Mouse (Mus musculus) hindbrain, embryonic 13.5 days (tissue): ENCODE measurements at regions not wholly inside any gene's neighbourhood (a gene's known extent, or its start where the extent isn't known, plus 50 kb on each side); places are given as distances from the start of the nearest gene placed in this dataset.

Source experiments
- ATAC-seq: fragments of 200-750 bp; cut with Nextera tagmentation; 2 replicates; pipeline ENCODE4 v1.8.0; 2017; ENCODE audit warnings: moderate TSS enrichment; ENCODE audit not compliant: low FRiP score
- H3K27ac ChIP-seq: fragments of 300-500 bp; sonication (generic); 2 replicates; pipeline ENCODE4 v1.5.1; 2015; ENCODE audit warnings: inconsistent platforms, mild to moderate bottlenecking, moderate library complexity
- H3K27me3 ChIP-seq: fragments of 300-500 bp; sonication (generic); 2 replicates; pipeline ENCODE4 v1.6.1; 2015; ENCODE audit warnings: mild to moderate bottlenecking, inconsistent platforms
- H3K36me3 ChIP-seq: fragments of 300-500 bp; sonication (generic); 2 replicates; pipeline ENCODE4 v1.6.1; 2015; ENCODE audit warnings: mild to moderate bottlenecking, inconsistent platforms
- H3K4me1 ChIP-seq: fragments of 300-500 bp; sonication (generic); replicated peaks from 2 replicates; pipeline ENCODE4 v1.6.1; 2015; ENCODE audit warnings: inconsistent platforms
- H3K4me2 ChIP-seq: fragments of 300-500 bp; sonication (generic); 2 replicates; pipeline ENCODE4 v1.6.1; 2015; ENCODE audit warnings: inconsistent platforms, mild to moderate bottlenecking, moderate library complexity
- H3K4me3 ChIP-seq: fragments of 300-500 bp; sonication (generic); 2 replicates; pipeline ENCODE4 v1.5.1; 2015; ENCODE audit warnings: mild to moderate bottlenecking, inconsistent platforms
- H3K9ac ChIP-seq: fragments of 300-500 bp; sonication (generic); 2 replicates; pipeline ENCODE4 v1.6.1; 2015; ENCODE audit warnings: mild to moderate bottlenecking, inconsistent platforms
- H3K9me3 ChIP-seq: fragments of 300-500 bp; sonication (generic); 2 replicates; pipeline ENCODE4 v1.6.1; 2016; ENCODE audit warnings: inconsistent platforms
- WGBS: fragments of 180-500 bp; shearing (Covaris S2); methylation state at CpG from one replicate; pipeline ENCODE4 v1.1.7; 2015; 5-methylcytosine and 5-hydroxymethylcytosine counted together

- 89% methylated on average over 7 of the region's 7 CpGs for WGBS
- no peaks in the 10 kb centered on the region for H3K4me1 ChIP-seq
- H3K9ac ChIP-seq: no peak overlapping the region
- no peak overlapping the region for H3K27ac ChIP-seq
- no peak overlapping the region for H3K4me2 ChIP-seq
- no peaks in the 10 kb centered on the region for H3K9me3 ChIP-seq
- H3K36me3 ChIP-seq: no peaks in the 10 kb centered on the region
- 0 out of 2 replicates have a peak, but pooled peaks cover 3% of the 10 kb centered on the region for H3K27me3 ChIP-seq
- no peak for ATAC-seq
- no peak overlapping the region for H3K4me3 ChIP-seq
These were observed 96.8 kb upstream of the Slc22a12 start for GRCm38 (mm10) chr19:6639681-6640080.

GRCm38 (mm10) chr19:6633400-6633799, 90.6 kb upstream of the Slc22a12 start:
- Histone ChIP-seq H3K9me3 (no peaks in the 10 kb centered on the region), H3K27me3 (0 out of 2 replicates have a peak, but pooled peaks cover 3% of the 10 kb centered on the region), H3K4me2 (no peak overlapping the region), H3K36me3 (no peaks in the 10 kb centered on the region), H3K27ac (no peak overlapping the region), H3K4me3 (no peak overlapping the region), H3K9ac (no peak overlapping the region), H3K4me1 (peaks cover 6% of the 10 kb centered on the region)
- WGBS: 46% methylated on average over 10 of the region's 10 CpGs
- peak; percentile 49; the same call in 1 of the 2 replicates for ATAC-seq

GRCm38 (mm10) chr19:6631817-6632216, 89.0 kb upstream of the Slc22a12 start:
- Histone ChIP-seq H3K27ac (no peak overlapping the region), H3K27me3 (0 out of 2 replicates have a peak, but pooled peaks cover 3% of the 10 kb centered on the region), H3K9me3 (no peaks in the 10 kb centered on the region), H3K4me3 (no peak overlapping the region), H3K9ac (no peak overlapping the region), H3K4me2 (no peak overlapping the region), H3K36me3 (no peaks in the 10 kb centered on the region), H3K4me1 (peaks cover 6% of the 10 kb centered on the region)
- ATAC-seq: no peak
- WGBS: 92% methylated on average over 5 of the region's 5 CpGs

- H3K9me3 ChIP-seq: no peaks in the 10 kb centered on the region
- H3K4me3 ChIP-seq: no peak overlapping the region
- no peak overlapping the region for H3K27ac ChIP-seq
- 0 out of 2 replicates have a peak, but pooled peaks cover 3% of the 10 kb centered on the region for H3K27me3 ChIP-seq
- no peak overlapping the region for H3K4me2 ChIP-seq
- 82% methylated on average over 4 of the region's 4 CpGs for WGBS
- no peaks in the 10 kb centered on the region for H3K36me3 ChIP-seq
- ATAC-seq: no peak
- H3K9ac ChIP-seq: no peak overlapping the region
- H3K4me1 ChIP-seq: peaks cover 6% of the 10 kb centered on the region
These were observed 87.7 kb upstream of the Slc22a12 start for GRCm38 (mm10) chr19:6630613-6630940.

- Histone ChIP-seq H3K4me2 (no peak overlapping the region), H3K9ac (no peak overlapping the region), H3K9me3 (no peaks in the 10 kb centered on the region), H3K27me3 (0 out of 2 replicates have a peak, but pooled peaks cover 4% of the 10 kb centered on the region), H3K27ac (no peak overlapping the region), H3K4me1 (peaks cover 6% of the 10 kb centered on the region), H3K4me3 (no peak overlapping the region), H3K36me3 (no peaks in the 10 kb centered on the region)
- 89% methylated on average over 9 of the region's 9 CpGs for WGBS
- no peak for ATAC-seq
These were observed 87.2 kb upstream of the Slc22a12 start for GRCm38 (mm10) chr19:6629911-6630612.

- no peak overlapping the region for H3K9ac ChIP-seq
- H3K27me3 ChIP-seq: 0 out of 2 replicates have a peak, but pooled peaks cover 2% of the 10 kb centered on the region
- H3K4me1 ChIP-seq: no peaks in the 10 kb centered on the region
- H3K36me3 ChIP-seq: no peaks in the 10 kb centered on the region
- ATAC-seq: no peak
- no peak overlapping the region for H3K4me3 ChIP-seq
- H3K27ac ChIP-seq: no peak overlapping the region
- H3K9me3 ChIP-seq: peaks cover 3% of the 10 kb centered on the region; the same call in 1 of the 2 replicates
- H3K4me2 ChIP-seq: no peak overlapping the region
- WGBS: 75% methylated on average over 3 of the region's 3 CpGs
These were observed 82.7 kb upstream of the Slc22a12 start for GRCm38 (mm10) chr19:6625574-6625973.

GRCm38 (mm10) chr19:6621023-6621422, 78.2 kb upstream of the Slc22a12 start:
- WGBS: 85% methylated on average over 6 of the region's 6 CpGs
- H3K9me3 ChIP-seq: peaks cover 3% of the 10 kb centered on the region; the same call in 1 of the 2 replicates
- no peak for ATAC-seq
- no peaks in the 10 kb centered on the region for H3K4me1 ChIP-seq
- no peak overlapping the region for H3K9ac ChIP-seq
- no peaks in the 10 kb centered on the region for H3K36me3 ChIP-seq
- H3K4me3 ChIP-seq: no peak overlapping the region
- 0 out of 2 replicates have a peak, but pooled peaks cover 2% of the 10 kb centered on the region for H3K27me3 ChIP-seq
- no peak overlapping the region for H3K4me2 ChIP-seq
- H3K27ac ChIP-seq: no peak overlapping the region

- H3K4me3 ChIP-seq: no peak overlapping the region
These were observed 76.7 kb upstream of the Slc22a12 start for GRCm38 (mm10) chr19:6619546-6619945.

GRCm38 (mm10) chr19:6616659-6617058, 73.8 kb upstream of the Slc22a12 start:
- Histone ChIP-seq H3K27ac (no peak overlapping the region), H3K27me3 (no peaks in the 10 kb centered on the region), H3K4me3 (no peak overlapping the region), H3K4me1 (no peaks in the 10 kb centered on the region), H3K9me3 (0 out of 2 replicates have a peak, but pooled peaks cover 2% of the 10 kb centered on the region), H3K36me3 (no peaks in the 10 kb centered on the region), H3K9ac (no peak overlapping the region), H3K4me2 (no peak overlapping the region)
- 85% methylated on average over 5 of the region's 5 CpGs for WGBS
- no peak for ATAC-seq

More at GRCm38 (mm10) chr19:6619546-6619945, 76.7 kb upstream of the Slc22a12 start:
- 87% methylated on average over 6 of the region's 6 CpGs for WGBS
- Histone ChIP-seq H3K36me3 (no peaks in the 10 kb centered on the region), H3K27ac (no peak overlapping the region), H3K4me1 (no peaks in the 10 kb centered on the region), H3K9ac (no peak overlapping the region), H3K9me3 (peaks cover 3% of the 10 kb centered on the region; the same call in 1 of the 2 replicates), H3K27me3 (no peaks in the 10 kb centered on the region), H3K4me2 (no peak overlapping the region)
- no peak for ATAC-seq

- no peaks in the 10 kb centered on the region for H3K36me3 ChIP-seq
- no peak overlapping the region for H3K4me2 ChIP-seq
- no peak for ATAC-seq
- no peak overlapping the region for H3K9ac ChIP-seq
- H3K27me3 ChIP-seq: no peaks in the 10 kb centered on the region
- H3K27ac ChIP-seq: no peak overlapping the region
- H3K4me1 ChIP-seq: peaks cover 14% of the 10 kb centered on the region
- no peak overlapping the region for H3K4me3 ChIP-seq
- 75% methylated on average over 7 of the region's 7 CpGs for WGBS
- 0 out of 2 replicates have a peak, but pooled peaks cover 2% of the 10 kb centered on the region for H3K9me3 ChIP-seq
These were observed 69.6 kb upstream of the Slc22a12 start for GRCm38 (mm10) chr19:6612441-6612840.

- Histone ChIP-seq H3K9me3 (0 out of 2 replicates have a peak, but pooled peaks cover 2% of the 10 kb centered on the region), H3K27ac (no peak overlapping the region), H3K27me3 (no peaks in the 10 kb centered on the region), H3K4me1 (peaks cover 14% of the 10 kb centered on the region), H3K4me2 (no peak overlapping the region), H3K4me3 (no peak overlapping the region), H3K36me3 (no peaks in the 10 kb centered on the region), H3K9ac (no peak overlapping the region)
- WGBS: 91% methylated on average over 5 of the region's 5 CpGs
- no peak for ATAC-seq
These were observed 69.1 kb upstream of the Slc22a12 start for GRCm38 (mm10) chr19:6611921-6612320.

GRCm38 (mm10) chr19:6610715-6611114, 67.9 kb upstream of the Slc22a12 start:
- 0 out of 2 replicates have a peak, but pooled peaks cover 2% of the 10 kb centered on the region for H3K9me3 ChIP-seq
- WGBS: 77% methylated on average over 5 of the region's 5 CpGs
- no peak overlapping the region for H3K4me3 ChIP-seq
- ATAC-seq: no peak
- no peaks in the 10 kb centered on the region for H3K36me3 ChIP-seq
- H3K27me3 ChIP-seq: no peaks in the 10 kb centered on the region
- no peak overlapping the region for H3K9ac ChIP-seq
- no peak overlapping the region for H3K27ac ChIP-seq
- H3K4me2 ChIP-seq: no peak overlapping the region
- peaks cover 14% of the 10 kb centered on the region for H3K4me1 ChIP-seq

GRCm38 (mm10) chr19:6610051-6610450, 67.2 kb upstream of the Slc22a12 start:
- Histone ChIP-seq H3K9ac (no peak overlapping the region), H3K4me3 (no peak overlapping the region), H3K4me1 (peaks cover 14% of the 10 kb centered on the region), H3K36me3 (no peaks in the 10 kb centered on the region), H3K4me2 (no peak overlapping the region), H3K9me3 (0 out of 2 replicates have a peak, but pooled peaks cover 2% of the 10 kb centered on the region), H3K27ac (no peak overlapping the region), H3K27me3 (no peaks in the 10 kb centered on the region)
- WGBS: 18% methylated on average over 8 of the region's 8 CpGs
- no peak for ATAC-seq
